Mouse (Mus musculus) embryonic facial prominence, embryonic 11.5 days (tissue): ENCODE data around the gene Prkar1b. TPM values are rescaled to one million over a fixed set of nuclear protein-coding genes. Genes with fewer than 3 reads are reported as not detected.

Experiments
- ATAC-seq: fragments of 200-750 bp; cut with Nextera tagmentation; replicated peaks from 2 replicates; pipeline ENCODE4 v1.8.0; 2017; ENCODE audit warnings: low read depth; ENCODE audit not compliant: insufficient number of reproducible peaks, low FRiP score, low TSS enrichment
- DNase-seq: peaks from one replicate; pipeline ENCODE4 v3.0.0-alpha.2; 2015; ENCODE audit warnings: low spot score
- H3K27ac ChIP-seq: fragments of 300-500 bp; sonication (generic); replicated peaks from 2 replicates; pipeline ENCODE4 v1.5.1; 2014; ENCODE audit warnings: mild to moderate bottlenecking, low read depth, low read length, control low read depth
- H3K27me3 ChIP-seq: fragments of 300-500 bp; sonication (generic); 2 replicates; pipeline ENCODE4 v1.6.1; 2014; ENCODE audit warnings: mild to moderate bottlenecking, low read length, moderate library complexity, mixed read lengths; ENCODE audit not compliant: control insufficient read depth, insufficient read depth
- H3K36me3 ChIP-seq: fragments of 300-500 bp; sonication (generic); replicated peaks from 2 replicates; pipeline ENCODE4 v1.6.1; 2014; ENCODE audit warnings: low read depth, mild to moderate bottlenecking, low read length, moderate library complexity, mixed read lengths; ENCODE audit not compliant: control insufficient read depth, insufficient read depth
- H3K4me1 ChIP-seq: fragments of 300-500 bp; sonication (generic); 2 replicates; pipeline ENCODE4 v1.6.1; 2014; ENCODE audit warnings: low read length, mixed read lengths; ENCODE audit not compliant: control insufficient read depth, insufficient read depth
- H3K4me2 ChIP-seq: fragments of 300-500 bp; sonication (generic); 2 replicates; pipeline ENCODE4 v1.6.1; 2014; ENCODE audit warnings: low read depth, mild to moderate bottlenecking, control low read depth, low read length, moderate library complexity
- H3K4me3 ChIP-seq: fragments of 300-500 bp; sonication (generic); 2 replicates; pipeline ENCODE4 v1.5.1; 2014; ENCODE audit warnings: low read depth, low read length, control low read depth
- H3K9ac ChIP-seq: fragments of 300-500 bp; sonication (generic); replicated peaks from 2 replicates; pipeline ENCODE4 v1.6.1; 2014; ENCODE audit warnings: mild to moderate bottlenecking, control low read depth, low read length
- H3K9me3 ChIP-seq: fragments of 300-500 bp; sonication (generic); replicated peaks from 2 replicates; pipeline ENCODE4 v1.6.1; 2016; ENCODE audit warnings: mild to moderate bottlenecking, low read length, inconsistent platforms, mixed read lengths; ENCODE audit not compliant: control insufficient read depth
- WGBS: fragments of 180-500 bp; shearing (Covaris S2); extraction: QIAGEN DNeasy Blood & Tissue Kit; methylation state at CpG from one replicate; pipeline ENCODE4 v1.1.7; 2014; 5-methylcytosine and 5-hydroxymethylcytosine counted together
- polyA plus RNA-seq: library from polyadenylated mRNA; unstranded; fragments of >200 nt; fragmentation: Nextera tagmentation; extraction: Ambion mirVana; gene quantifications from 2 replicates; pipeline ENCODE4 v1.2.1, GENCODE M21; 2014

Gene Prkar1b
- polyA plus RNA-seq, 1 experiment from 2014 or later = 8.7 TPM

DNA sequence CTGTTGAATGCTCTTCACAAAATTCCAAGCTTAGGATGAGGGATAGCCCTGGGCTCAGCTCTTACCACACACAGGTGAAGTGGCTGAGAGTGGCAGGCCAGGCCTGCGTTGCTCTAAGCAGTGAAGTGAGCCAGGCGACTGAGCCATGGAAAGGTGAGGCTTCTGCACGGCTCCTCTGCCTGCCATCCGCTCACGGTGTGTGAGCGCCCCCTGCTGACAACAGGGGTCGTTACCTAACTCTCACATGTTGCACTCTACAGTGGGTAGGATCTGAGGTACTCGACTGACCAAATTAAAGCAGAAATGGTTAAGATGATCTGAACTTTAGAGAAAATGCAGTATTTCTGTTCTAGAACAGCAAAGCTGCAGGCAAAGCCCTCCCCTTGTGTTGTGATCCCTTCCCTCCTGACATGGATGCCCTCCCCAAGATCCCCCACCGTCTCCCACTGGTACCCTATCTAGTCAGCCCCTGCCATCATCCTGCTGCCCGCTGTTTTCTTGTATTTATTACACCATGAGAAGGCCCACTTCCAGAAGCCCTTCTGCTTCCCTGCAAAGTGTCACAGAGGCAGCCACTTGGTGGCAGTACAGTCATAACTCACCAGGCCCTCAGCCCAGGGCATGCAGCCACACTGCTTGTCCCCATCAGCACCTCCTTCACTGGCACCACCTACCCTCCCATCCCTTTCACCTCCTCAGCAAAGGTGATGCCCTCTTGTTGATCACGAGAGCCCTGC lies 29.3 kb upstream of the Prkar1b start:
- Histone ChIP-seq H3K4me2 (no peak overlapping the region), H3K9ac (no peak overlapping the region), H3K4me3 (no peak overlapping the region), H3K4me1 (no peaks in the 10 kb centered on the region), H3K36me3 (peaks cover 5% of the 10 kb centered on the region), H3K27me3 (no peaks in the 10 kb centered on the region), H3K9me3 (no peaks in the 10 kb centered on the region), H3K27ac (no peak overlapping the region)
- DNase-seq (peak; percentile 81), ATAC-seq (peak; percentile 78)
- WGBS = 31% methylated on average over 11 of the region's 11 CpGs

- no peak overlapping the region for H3K27ac ChIP-seq
- ATAC-seq = 0 out of 2 replicates have a peak, but pooled peaks have one; percentile 20
- WGBS = 89% methylated on average over 9 of the region's 10 CpGs
Measured at GRCm38 (mm10) chr5:139174556-139175547, 25.1 kb upstream of the Prkar1b start.

GRCm38 (mm10) chr5:139174141-139174540 lies 24.3 kb upstream of the Prkar1b start:
- H3K9me3 ChIP-seq = no peaks in the 10 kb centered on the region
- H3K27ac ChIP-seq = no peak overlapping the region
- no peak overlapping the region for H3K4me3 ChIP-seq
- no peaks in the 10 kb centered on the region for H3K27me3 ChIP-seq
- 79% methylated on average over 10 of the region's 10 CpGs for WGBS
- DNase-seq = no peak
- no peak overlapping the region for H3K4me2 ChIP-seq
- no peaks in the 10 kb centered on the region for H3K4me1 ChIP-seq
- peaks cover 11% of the 10 kb centered on the region for H3K36me3 ChIP-seq
- ATAC-seq = no peak
- no peak overlapping the region for H3K9ac ChIP-seq

More at GRCm38 (mm10) chr5:139174556-139175547, 25.1 kb upstream of the Prkar1b start:
- Histone ChIP-seq H3K4me2 (no peak overlapping the region), H3K9me3 (no peaks in the 10 kb centered on the region), H3K4me3 (no peak overlapping the region), H3K27me3 (no peaks in the 10 kb centered on the region), H3K9ac (no peak overlapping the region), H3K4me1 (no peaks in the 10 kb centered on the region), H3K36me3 (peaks cover 11% of the 10 kb centered on the region)
- no peak for DNase-seq

GRCm38 (mm10) chr5:139171929-139172328 lies 22.1 kb upstream of the Prkar1b start:
- H3K4me1 ChIP-seq = no peaks in the 10 kb centered on the region
- no peaks in the 10 kb centered on the region for H3K27me3 ChIP-seq
- H3K4me3 ChIP-seq = no peak overlapping the region
- no peaks in the 10 kb centered on the region for H3K9me3 ChIP-seq
- no peak overlapping the region for H3K9ac ChIP-seq
- ATAC-seq = no peak
- H3K36me3 ChIP-seq = peaks cover 11% of the 10 kb centered on the region
- 91% methylated on average over 4 of the region's 4 CpGs for WGBS
- DNase-seq = no peak
- no peak overlapping the region for H3K4me2 ChIP-seq
- no peak overlapping the region for H3K27ac ChIP-seq

GRCm38 (mm10) chr5:139167548-139167947 lies 17.7 kb upstream of the Prkar1b start:
- 74% methylated on average over 1 of the region's 1 CpGs for WGBS
- peaks cover 11% of the 10 kb centered on the region for H3K36me3 ChIP-seq

GRCm38 (mm10) chr5:139166781-139167361 lies 17.1 kb upstream of the Prkar1b start:
- Histone ChIP-seq H3K4me1 (no peaks in the 10 kb centered on the region), H3K36me3 (peaks cover 7% of the 10 kb centered on the region), H3K9me3 (no peaks in the 10 kb centered on the region), H3K9ac (no peak overlapping the region), H3K27me3 (no peaks in the 10 kb centered on the region), H3K4me3 (no peak overlapping the region), H3K27ac (no peak overlapping the region), H3K4me2 (no peak overlapping the region)
- WGBS = 90% methylated on average over 6 of the region's 6 CpGs
- ATAC-seq = no peak
- no peak for DNase-seq

More at GRCm38 (mm10) chr5:139167548-139167947, 17.7 kb upstream of the Prkar1b start:
- DNase-seq = no peak
- Histone ChIP-seq H3K27me3 (no peaks in the 10 kb centered on the region), H3K9ac (no peak overlapping the region), H3K9me3 (no peaks in the 10 kb centered on the region), H3K4me1 (no peaks in the 10 kb centered on the region), H3K4me2 (no peak overlapping the region), H3K4me3 (no peak overlapping the region), H3K27ac (no peak overlapping the region)
- no peak for ATAC-seq

- 91% methylated on average over 10 of the region's 10 CpGs for whole genome bisulfite sequencing
- no peak overlapping the region for H3K4me3 ChIP-seq
- no peak for DNase-seq
- H3K36me3 ChIP-seq = peaks cover 3% of the 10 kb centered on the region
- no peaks in the 10 kb centered on the region for H3K9me3 ChIP-seq
- H3K4me2 ChIP-seq = no peak overlapping the region
- ATAC-seq = no peak
- H3K27ac ChIP-seq = no peak overlapping the region
- no peak overlapping the region for H3K9ac ChIP-seq
- no peaks in the 10 kb centered on the region for H3K4me1 ChIP-seq
- no peaks in the 10 kb centered on the region for H3K27me3 ChIP-seq
Measured at GRCm38 (mm10) chr5:139161632-139162031, 11.8 kb upstream of the Prkar1b start.
